Mouse (Mus musculus) fat pad, adult 2 months (tissue): ENCODE data around the gene Dennd1b.

ENCODE experiments used
- DNase-seq: peaks from one replicate; pipeline ENCODE4 v3.0.0-alpha.2; 2011; ENCODE audit warnings: low read depth, low spot score; ENCODE audit errors: extremely low read depth

The Dennd1b gene

DNA sequence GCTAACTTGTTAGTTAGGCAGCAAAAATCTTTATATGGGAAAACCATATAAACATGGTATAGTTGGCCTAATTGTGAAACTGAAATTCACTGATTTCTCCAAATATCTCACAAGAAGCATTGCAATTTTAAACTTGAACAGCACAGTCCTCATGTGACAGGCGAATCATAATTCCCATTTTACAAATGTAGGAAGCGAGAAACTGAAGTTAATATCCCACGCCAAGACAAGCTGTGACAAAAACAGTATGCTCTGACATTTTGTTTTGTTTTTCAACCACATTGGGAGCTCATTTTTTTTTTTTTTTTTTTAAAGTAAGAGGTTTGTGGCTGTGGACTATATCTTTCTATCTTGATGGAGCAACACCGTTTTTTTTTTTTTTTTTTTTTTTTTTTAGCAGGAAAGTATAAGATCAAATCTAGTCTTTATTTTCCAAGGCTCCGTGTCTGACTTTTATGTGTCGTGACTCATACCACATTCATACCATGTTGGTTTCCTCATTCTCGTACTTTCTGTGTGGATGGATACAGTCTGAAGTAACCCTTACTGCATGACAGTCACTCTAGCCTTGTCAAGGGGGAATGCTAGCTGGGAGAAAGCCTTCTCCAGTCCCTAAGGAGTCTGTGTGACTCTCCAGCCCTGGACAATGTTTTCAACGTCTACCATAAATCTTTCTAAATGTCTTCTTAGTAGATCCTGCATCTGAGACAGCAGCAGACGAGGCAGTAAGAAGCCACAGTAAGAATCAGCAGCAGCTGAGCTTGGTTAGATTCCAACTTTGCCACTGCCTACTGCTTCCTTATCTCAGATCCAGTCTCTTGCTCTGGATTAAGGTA is 751 bp upstream of the Dennd1b start:
- no peak for DNase-seq

DNA sequence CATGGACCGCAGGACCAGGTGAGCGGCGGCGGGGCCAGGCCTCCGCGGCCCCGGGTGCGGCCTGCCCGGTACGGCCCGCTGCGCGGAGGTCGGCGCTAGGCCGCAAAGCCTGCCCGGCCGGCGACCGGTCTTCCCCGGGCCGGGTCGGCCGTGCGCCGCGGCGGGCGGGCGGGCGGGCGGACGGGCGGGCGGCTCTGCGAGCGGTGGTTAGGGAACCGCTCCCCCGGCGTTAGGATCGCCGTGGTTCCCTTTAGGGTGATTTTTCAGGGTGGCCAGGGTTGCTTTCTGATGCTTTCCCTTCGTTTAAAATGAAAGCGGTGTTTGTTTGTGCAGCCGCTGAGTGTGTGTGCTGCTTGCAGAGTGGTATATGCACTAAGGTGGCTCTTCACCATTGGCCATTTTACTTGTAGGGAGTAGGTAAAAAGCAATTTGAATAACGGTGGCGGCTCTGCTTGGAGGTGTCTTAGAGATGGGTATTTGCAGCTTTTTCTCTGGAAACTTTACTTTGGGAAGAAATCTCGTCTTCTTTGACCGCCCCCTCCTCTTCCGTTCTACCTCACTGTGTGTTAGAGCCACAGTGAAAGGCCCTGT is 728 bp downstream of the Dennd1b start:
- no peak for DNase-seq

DNA sequence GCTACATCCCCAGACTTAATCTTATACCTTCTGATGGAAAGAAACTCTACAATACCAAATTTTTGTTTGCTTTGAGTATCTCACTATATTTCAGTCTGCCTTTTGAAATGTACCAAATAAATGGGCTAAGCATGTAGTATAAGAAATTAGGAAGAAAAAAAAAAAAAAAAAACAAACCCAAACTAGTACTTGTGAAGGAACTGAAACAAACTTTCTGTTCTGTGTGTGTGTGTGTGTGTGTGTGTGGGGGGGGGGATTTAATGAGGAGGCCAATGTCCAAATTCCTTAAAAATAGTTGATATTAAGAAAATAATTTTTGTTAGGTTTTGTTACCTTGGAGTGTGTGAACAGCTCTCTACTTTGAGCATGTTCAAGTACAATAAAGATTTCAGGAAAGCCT is 1.8 kb downstream of the Dennd1b start:
- no peak for DNase-seq

DNA sequence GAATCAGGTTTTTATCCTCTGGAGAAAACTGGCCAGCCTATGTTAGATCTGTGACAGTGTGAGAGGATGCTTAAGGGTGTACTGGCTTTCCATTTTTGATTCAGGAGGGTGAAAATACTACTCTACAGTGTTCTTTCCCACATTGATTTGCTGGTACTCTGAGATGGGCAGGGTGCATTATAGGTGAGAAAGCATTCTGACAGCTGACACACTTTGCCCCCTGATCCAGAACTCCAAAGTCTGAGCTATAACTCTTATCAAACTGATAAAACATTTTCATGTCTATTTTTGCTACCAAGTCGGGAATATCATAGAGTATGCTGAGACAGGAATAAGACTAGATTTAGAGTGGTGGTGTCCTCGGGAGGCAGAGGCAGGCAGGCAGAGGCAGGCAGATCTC is 2.3 kb downstream of the Dennd1b start:
- DNase-seq: no peak

DNA sequence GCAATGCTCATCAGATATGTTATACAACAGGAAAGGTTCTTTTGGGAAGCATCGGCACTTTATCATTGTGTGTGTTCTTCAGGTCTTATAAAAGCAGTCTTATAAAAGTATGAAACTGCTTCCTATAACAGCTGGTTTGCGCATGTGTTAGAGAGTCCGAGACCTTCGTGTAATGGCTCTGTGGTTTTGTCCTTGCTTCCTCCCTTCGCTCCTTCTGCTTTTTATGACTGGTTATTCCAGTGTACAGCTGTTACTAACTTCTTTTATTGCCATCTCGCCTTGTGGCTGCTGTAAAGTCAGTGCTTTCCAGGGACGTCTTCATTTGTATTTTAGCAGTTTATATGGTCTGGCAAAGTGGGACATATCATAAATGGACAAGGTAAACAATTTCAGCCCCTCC is 4.2 kb downstream of the Dennd1b start:
- DNase-seq: no peak

DNA sequence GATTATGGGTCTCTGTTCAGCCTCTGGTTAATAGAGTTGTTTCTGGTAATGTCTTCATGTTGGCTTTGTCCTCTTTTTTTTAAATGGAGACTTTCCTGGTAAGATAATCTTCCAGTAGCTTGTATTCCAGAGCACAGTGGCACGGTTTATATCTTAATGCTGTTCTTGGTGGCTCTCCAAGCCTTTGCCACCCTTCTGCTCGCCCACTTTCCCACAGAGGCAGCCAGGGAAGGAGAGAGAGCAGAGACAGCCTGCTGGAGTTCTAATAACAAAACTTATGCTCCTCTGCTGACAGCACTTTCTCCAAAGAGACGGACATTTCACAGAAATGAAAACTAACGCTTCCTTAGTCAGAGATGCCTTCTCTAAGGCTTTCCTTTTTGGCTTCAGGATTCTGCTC is 6.8 kb downstream of the Dennd1b start:
- no peak for DNase-seq

DNA sequence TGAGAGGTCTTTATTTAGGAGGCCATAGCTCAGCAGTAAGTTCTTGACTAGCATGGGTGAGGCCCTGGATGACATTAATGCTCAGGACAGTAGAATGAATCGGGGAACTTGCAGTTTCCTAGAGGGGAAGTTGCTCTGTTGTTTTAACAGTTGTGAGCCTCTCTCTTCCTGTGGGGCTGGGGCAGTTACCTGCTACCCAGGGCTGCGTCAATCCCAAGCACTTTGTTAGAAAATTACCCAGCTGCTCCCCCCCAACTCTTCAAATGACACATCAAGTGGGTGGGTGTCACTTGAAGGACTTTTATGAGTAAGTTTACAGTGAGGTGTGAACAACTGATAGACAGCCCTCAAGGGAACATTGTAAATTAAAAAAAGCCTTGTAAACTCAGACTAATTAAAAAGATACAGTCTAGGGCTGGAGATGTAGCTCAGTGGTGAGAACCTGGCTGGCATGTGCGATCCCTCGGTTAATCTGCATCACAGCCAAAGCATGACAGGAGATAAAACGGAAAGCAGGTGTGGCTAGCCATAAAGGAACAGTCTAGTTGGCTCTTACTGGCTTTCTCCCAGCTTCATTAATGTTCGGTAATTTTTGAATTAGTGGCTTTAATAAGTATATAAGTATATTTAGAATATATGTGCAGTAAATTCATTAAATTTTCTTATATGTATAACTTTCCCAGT is 10.4 kb downstream of the Dennd1b start:
- no peak for DNase-seq

DNA sequence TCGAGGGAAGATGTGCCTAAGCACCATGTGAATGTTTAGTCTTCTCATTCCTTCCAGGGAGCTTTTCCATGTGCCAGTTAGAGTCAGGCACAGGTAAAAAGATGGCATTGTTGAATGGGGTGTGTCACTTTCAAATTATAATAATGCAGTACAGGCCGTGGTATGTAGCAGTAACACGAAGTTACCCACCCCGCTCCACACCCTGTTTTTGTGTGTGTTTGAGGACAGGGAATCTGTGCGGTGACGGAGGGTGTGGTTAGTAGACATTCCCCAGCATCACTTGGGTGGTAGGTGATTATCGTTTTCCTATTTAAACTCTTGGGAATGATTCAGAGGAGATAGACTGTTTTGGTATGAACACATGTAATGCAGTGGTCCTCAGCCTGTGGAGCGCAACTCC is 11.6 kb downstream of the Dennd1b start:
- DNase-seq: no peak

DNA sequence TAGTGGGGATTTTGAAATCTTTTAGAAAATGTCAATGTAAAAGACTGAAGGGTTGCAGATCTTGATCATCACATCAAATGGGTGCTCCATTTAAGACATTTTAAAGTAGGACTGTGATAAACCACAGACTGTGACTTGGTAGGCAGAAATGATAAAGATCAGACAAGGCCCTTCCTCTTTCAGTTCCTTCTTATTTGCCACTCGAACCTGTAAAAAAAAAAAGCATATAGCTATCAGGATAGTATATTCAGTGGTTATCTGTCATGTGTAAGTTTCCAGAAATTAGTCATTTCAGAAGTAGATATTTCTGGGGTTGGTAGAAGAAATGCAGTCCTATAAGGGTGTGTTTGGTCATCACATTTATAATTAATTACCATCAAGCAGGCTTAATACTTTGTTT is 12.7 kb downstream of the Dennd1b start:
- DNase-seq: no peak

DNA sequence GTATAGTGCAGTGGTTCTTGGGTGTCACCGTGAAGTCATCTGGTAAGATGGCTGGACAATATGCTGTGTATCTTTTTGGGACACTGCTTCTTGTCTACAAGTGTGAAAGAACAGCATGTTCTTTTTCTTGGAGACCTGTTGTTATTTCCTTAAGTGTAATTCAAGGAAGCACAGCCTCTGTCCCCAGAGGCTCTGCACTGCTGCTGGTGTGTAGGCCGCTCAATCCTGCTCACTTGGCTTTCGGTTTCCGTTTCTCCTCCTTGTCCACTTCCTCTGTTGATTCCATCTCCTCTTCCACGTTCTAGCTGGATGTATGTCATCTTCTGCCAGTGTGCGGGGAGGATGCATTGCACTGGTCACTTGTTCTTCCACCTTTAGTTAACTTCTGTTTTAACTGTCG is 19.0 kb downstream of the Dennd1b start:
- DNase-seq: no peak

DNA sequence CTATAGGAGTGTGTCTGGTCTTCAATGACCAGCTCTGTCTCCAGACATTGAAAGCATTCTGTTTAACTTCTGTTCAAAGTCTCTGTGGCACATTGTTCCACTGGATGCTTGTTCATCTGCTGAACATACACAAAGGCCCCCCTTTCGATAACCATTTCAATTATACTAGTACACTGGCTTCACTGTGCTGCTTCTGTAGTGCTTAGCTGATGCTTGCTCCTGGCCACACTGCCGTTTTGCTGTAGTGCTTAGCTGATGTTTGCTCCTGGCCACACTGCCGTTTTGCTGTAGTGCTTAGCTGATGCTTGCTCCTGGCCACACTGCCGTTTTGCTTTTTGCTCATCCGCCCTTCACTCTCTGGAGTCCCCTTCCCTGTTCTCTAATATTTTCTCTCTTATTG is 19.4 kb downstream of the Dennd1b start:
- no peak for DNase-seq

DNA sequence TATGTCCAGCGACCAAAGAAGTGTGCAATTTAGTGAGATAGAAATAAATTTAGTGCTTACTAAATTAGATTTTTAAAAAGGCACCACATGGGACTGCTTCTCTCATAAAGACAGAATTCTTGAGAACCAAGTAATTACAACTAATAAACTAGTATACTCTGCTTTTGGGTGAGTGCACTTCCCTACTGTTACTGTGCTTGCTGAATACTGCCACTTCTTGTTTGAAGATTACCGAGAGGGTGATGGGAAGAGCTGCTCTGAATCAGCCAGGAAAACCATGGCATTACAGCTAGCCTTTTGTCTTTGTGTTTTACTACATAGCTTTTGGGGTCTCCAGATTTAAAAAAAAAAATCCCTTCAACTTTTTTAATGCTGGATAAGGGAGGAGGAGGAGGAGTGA is 19.8 kb downstream of the Dennd1b start:
- no peak for DNase-seq

DNA sequence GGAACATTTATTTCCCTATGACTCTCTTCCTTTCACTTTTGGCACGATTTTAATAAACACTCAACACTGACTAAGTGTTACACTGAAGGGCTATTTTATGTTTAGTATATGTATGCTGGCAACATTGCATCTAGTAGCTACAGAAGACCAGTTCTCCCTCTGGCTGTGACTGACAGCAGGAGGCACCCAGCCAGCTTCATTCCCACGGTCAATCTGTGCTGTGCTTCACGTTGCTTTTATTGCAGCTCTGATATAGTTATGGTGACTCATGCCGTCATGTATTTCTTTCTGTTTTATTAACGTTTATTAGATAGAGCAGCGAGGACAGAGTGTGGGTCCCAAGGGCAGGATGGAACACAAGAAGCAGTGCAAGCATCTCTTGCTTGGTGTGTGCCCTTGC is 20.2 kb downstream of the Dennd1b start:
- no peak for DNase-seq

DNA sequence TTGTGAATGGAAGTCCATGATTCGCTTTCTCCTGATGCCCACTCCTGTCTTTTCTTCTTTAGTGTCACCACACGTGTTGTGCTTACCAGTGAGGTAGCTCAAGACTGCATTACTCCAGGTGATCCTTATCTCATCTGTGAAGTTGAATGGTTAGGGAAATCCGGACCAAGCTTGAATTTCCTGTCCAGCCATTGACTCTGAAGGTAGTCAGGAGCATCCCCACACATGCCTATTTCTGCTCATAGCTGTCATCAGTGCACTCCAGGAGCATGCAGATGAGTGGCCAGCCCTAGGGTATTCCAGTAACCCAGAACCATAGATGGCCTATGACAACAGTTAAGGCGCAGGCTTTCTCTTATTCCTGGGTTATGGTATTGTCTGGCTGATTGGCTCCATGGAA is 20.9 kb downstream of the Dennd1b start:
- no peak for DNase-seq

DNA sequence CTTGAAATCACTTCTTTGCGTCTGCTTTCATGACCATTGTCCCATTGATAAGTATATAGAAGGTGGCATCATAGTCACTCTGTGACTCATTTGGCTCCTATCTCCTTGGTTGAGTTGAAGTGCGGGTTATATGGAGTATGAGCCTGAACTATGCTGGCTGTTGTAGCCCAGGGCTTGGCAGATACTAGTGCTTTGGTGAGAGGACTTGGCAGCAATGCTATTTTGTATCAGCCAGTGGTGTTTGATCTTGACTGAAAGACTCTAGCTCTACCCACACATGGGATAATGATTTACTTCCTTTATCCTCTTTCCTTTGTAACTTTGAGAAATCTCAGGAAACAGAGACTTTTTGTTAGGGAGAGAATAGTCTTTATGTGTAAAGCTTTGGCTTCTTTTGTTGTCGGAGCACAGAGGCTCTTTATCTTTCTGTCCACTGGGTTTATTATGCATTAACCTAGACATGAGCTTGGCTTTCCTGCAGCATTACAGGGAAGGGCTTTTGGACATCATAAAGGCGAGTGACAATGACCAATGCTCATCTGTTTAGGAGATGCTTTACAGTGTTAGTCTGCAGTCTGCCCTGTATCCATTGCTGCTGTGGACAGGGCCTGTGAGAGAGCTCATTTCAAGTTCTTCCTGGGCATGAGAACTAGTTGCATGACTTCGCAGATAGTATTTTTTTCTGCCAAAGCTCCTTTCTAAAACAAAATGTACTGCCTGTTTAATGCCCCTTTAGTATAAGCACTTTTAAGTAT is 29.3 kb downstream of the Dennd1b start:
- DNase-seq: no peak

DNA sequence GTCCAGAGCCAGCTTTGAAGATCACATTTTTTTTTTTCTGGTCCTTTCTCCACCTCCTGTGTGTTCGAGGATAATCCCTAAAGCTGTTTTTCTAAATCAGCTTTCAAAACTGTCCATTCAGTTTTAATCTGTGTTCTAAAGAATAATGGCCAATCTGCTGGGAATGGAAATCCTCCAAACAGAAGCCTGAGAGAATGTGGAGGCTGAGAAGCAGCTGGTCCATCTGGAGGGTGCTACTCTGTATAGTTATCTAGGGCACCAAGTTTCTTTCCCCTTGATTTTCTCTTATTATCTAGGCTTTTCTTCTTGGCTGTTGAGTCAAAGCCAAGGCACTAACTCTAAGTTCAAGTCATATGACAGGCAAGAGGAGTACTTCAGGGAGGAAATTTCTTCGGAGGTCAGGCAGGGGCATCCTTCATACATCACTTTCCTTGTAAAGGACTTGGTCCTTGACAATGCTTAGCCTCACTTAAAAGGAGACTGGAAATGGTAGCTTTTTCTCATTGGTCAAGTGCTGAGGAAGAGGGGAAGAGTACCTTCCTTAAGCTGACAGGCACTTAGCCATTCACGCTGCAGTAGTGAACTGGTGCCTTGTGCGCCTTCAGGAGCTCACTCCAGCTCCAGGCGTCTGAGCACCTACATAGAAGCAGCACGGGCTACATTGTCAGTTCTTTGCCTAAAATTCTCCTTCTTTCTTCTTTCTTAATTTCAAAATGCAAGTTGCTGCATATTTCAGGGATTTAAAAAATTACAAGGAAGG is 32.6 kb downstream of the Dennd1b start:
- no peak for DNase-seq

DNA sequence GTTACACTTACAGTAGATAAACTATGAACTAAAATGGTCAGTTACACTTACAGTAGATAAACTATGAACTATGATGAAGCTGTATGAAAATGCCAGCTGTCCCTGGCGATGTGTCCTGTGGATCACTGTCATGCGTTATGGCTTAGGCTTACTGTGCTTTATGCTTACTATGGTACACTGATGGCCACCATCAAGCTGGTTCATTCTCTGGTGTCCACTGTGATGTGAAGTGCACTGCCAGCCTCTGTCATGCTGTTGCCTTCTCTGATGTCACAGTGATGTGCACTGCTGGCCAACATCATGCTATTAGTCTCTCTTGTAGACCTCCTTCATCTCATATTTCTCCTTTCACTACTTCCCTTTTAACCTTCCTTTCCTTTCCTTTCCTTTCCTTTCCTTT is 33.4 kb downstream of the Dennd1b start:
- no peak for DNase-seq

DNA sequence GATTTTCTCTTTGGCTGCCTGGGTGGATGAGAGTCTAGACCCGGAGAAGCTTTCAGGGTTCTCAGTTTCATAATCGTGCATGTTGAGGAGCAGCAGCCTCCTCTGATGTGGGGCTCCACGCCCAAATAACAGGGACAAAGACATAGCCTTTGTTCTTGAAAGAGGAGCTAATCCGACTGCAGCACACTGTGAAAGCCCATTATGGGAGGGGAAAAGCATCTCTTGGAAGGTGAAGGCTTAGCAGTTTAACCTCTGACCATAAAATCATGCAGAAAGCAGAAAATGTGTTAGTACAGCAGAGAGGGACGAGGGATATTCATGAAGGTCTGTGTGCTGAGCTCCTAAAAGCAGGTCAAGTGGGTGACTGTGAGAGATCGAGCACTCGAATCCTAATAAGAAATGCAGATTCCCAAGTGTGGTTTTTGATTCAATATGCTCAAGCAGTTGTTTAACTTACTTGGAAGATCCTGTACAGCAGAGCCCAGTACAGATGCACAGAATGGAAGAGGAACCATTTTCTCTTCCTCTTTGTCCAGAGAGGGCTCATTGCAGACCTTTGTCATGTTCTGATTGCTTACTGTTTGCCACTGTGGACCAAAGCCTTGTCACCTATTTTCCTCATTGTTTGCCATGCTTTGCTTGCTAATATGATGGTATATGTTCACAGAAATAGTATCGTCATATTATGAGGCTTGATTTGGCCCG is 37.6 kb downstream of the Dennd1b start:
- no peak for DNase-seq

DNA sequence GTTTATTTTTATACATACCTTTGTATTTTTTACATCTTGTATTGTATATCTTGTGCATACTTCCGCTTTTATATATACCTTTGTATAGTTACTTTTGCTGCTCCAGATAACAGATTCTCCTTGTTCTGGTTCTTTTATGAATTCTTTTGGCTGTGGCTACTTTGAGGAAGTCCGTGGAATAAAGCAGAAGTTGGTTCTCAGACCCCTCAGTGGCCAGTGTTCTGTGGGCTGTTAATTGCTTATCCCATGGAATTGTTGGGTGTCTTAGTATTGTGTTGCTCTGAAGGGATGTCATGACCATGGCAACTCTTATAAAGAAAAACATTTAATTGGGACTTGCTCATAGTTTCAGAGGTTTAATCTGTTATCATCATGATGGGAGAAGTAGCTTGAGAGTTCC is 40.3 kb downstream of the Dennd1b start:
- DNase-seq: no peak

DNA sequence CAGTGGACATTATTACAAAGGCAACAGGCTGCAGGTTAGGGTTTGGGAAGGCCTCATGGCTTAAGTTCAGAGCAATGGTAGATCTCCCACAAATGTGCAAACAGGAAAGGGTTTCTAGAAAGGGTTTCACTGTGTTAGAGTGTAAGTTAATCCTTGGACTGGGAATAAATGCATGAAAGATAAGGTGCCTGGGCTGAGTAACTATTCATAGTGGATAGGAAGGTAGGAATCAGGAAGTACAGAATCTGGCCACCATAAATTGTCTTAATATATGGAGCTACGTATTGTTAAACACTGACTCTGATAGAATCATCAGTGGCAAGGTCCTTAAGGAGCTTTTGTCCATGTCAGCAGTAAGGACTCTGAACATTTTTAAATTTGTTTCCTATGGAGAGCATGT is 42.8 kb downstream of the Dennd1b start:
- no peak for DNase-seq
